Mouse (Mus musculus): ENCODE data around the gene Ninj1.

The Ninj1 gene

DNA sequence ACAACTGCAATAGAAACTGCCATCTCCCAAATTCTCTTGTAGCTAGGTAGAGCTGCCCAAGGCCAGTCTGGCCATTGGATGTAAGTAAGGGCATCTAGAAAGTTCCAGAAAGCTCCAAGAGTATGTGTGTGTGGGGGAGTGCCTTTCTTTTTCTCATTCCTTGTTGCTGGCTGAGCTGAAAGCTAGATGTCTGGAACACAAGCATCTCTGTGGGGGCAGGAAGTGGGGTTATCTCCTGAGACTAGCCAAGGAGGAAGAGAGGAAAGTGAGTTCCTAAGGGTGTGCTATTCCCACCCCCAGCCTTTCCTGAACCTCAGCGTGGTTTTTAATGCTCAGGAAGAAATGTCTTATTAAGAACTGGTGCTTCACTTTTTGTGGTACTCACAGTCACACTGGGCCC, 15.6 kb upstream of the Ninj1 start:
- DNase-seq (ENCODE audit: low spot score), result no peak

GRCm38 (mm10) chr13:49172335-49172734, 14.9 kb upstream of the Ninj1 start:
- no peak for DNase-seq (ENCODE audit: low spot score)

DNA sequence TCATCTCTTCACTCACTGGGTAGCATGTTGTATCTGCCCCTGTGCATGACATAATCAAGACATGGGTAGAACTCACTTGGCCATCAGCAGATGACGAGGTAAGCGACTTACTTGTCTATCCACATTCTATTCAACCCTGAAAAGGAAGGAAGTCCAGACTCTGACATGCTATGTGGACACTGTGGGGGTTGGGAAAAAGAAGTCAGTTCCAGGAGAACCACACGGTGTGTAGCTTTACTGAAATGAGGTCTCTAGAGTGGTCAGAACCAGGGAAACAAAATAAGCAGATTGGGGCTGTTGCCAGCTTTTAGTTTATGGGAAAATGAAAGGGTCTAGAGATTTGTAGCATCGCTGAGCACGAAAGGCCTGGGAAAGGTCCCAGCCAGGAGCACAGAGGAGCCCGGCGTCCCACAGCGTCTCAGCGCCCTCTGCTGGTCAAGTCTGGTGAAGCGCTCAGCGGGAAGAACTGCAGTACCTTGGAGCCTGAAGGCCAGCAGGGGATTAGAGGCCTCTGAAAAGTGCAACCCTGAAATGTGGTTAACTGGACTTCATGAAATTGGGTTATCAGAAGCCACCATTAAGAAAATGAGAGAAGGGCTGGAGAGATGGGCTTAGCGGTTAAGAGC, 14.2 kb upstream of the Ninj1 start:
- peak; percentile 53 for DNase-seq (ENCODE audit: low spot score)

DNA sequence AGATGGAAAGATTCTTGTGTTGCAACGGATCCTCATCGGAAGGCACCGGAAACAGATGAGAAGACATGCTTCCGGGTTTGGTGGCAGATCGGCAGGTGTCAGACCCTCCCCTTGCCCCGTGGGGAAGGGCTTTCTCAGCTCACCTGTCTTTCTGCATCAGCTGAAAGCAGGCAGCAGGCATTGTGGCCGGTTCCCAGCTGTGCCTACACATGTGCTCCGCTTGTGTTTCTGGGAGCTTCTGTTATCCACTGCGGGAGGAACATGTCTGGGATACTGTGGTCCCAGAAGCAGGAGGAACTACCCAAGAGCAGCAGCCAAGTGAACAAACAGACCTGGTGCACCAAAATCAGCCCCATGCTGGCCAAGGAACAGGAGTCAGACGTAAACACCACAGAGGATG, 11.8 kb upstream of the Ninj1 start:
- no peak for DNase-seq (ENCODE audit: low spot score)

DNA sequence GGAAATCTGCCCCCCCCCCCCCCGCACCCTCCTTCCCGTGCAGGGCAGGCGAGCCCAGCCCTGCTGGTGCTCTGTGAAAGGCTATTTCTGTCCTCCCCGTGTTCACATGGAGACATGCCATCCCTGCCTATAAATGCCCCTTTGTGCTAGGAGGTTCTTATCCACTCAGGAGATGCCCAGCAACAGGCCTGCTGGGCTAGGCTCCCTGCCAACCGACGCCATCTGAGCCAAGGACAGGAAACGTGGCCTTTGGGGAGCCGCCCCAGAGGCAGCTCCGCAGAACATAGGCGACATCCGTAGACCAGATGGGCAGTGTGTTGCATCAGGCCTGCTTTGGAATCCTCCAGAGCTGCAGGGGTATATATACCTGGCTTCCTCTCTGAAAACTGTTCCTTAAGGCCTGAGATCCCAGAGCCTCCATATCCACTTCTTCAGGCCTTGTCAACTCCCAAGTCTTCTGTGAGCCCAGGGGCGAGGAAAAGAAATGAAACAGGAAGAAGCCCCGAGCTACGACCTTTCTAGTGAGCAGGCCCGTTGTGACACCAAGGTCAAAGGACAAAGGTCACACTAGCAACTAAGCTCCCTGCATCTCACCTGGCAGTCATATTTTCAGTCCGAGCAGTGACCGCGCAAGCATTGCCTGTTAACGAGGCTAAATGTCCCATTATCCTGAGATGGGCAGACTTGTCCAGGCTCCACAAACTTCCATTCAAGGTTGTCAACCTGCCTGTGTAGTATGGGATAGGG, 8.3 kb upstream of the Ninj1 start:
- DNase-seq (ENCODE audit: low spot score), result no peak

- no peak for DNase-seq (ENCODE audit: low spot score)
Measured at GRCm38 (mm10) chr13:49180274-49180673, 7.0 kb upstream of the Ninj1 start.

GRCm38 (mm10) chr13:49180691-49181090, 6.6 kb upstream of the Ninj1 start:
- DNase-seq (ENCODE audit: low spot score), result no peak

GRCm38 (mm10) chr13:49181411-49181984, 5.8 kb upstream of the Ninj1 start:
- no peak for DNase-seq (ENCODE audit: low spot score)

DNA sequence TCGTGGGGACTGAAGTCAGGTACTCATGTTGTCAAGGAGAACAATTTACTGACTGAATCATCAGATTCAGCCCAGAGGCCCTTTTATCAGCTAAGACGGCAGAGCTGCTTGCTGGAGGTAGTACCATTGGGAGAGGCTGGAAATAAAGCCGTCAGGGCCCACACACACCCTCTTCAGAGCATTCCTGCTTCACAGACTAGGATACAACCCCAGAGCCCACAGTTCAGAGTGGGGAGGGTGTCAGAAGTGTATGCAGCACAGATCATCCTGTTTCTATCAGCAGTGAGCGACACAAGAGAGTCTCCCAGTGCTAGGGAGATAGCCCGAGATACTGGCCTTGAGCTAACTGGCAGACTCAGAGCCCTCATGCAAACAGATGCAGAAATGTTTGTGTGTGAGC, 4.1 kb upstream of the Ninj1 start:
- no peak for DNase-seq (ENCODE audit: low spot score)

DNA sequence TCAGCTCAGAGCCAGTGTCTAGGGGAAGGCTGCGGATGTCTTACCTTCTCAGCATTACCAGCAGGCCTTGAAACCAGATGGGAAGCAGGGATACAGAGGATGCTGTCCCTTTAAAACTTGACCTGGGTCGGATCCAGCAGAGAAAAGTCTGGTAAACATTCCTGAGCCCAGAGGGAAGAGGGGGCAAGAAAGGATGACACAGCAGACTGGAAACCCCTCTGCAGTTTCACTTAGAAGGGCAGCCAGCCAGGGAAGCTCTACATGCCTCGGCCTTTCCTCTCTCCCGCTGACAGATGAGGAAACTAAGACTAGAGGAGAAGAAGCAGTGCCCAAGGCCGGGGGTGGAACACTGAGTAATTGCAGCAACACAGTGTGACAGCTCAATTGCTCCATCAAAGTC, 3.6 kb upstream of the Ninj1 start:
- no peak for DNase-seq (ENCODE audit: low spot score)

- DNase-seq (ENCODE audit: low spot score), result no peak
Measured at GRCm38 (mm10) chr13:49186798-49187287, 442 bp upstream of the Ninj1 start.

GRCm38 (mm10) chr13:49188219-49188965, 1.1 kb downstream of the Ninj1 start:
- no peak for DNase-seq (ENCODE audit: low spot score)

- no peak for DNase-seq (ENCODE audit: low spot score)
Measured at GRCm38 (mm10) chr13:49188966-49189360, 1.7 kb downstream of the Ninj1 start.

- no peak for DNase-seq (ENCODE audit: low spot score)
Measured at GRCm38 (mm10) chr13:49189970-49190870, 2.9 kb downstream of the Ninj1 start.

- no peak for DNase-seq (ENCODE audit: low spot score)
Measured at GRCm38 (mm10) chr13:49190876-49191672, 3.8 kb downstream of the Ninj1 start.

GRCm38 (mm10) chr13:49191673-49192035, 4.4 kb downstream of the Ninj1 start:
- no peak for DNase-seq (ENCODE audit: low spot score)

DNA sequence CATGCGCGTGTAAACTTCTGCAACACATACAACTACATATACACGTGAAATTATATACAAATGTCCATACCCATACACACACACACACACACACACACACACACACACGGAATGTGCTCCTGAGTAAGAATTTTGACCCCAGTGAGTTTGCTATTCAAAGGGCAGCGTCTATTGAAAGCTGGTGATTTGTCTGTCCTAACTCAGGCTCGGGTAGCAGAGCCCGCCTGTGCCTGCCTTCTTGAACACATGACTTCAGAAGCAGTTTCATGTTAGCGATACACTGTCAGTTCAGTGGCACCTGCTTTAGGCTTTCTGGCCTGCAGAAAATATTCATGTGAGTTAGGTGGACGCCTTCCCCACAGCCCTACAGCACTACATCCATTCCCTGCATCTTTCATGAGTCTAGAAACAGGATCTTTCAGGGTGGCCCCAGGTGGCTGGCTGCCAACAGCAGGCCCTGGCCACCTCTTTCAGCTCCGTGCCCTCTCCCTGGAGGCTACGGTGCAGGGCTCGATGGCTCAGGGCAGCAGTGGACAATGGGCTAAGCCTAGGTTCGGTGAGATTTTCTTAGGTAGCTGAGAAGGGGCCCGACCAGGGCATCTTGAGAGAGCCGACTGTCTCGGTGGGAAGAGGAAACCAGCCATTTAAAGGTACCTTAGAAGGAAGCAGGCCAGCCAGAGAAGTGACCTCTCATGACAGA, 5.0 kb downstream of the Ninj1 start:
- DNase-seq (ENCODE audit: low spot score), result no peak

GRCm38 (mm10) chr13:49193650-49194049, 6.4 kb downstream of the Ninj1 start:
- DNase-seq (ENCODE audit: low spot score), result no peak

DNA sequence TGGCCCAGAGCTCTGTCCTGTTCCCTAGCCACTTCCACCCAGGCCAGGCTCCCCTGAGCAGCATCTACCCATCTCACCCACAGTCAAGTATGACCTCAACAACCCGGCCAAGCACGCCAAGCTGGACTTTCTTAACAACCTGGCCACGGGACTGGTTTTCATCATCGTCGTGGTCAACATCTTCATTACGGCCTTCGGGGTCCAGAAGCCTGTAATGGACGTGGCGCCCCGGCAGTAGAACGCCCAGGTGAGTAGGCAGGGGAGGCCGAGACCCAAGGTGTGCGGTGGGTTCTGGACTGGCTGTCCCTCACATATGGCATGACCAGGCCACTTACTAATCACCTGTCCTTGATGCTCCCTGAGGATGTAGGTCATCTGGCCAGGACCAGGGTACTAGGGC, 7.5 kb downstream of the Ninj1 start:
- no peak for DNase-seq (ENCODE audit: low spot score)

DNA sequence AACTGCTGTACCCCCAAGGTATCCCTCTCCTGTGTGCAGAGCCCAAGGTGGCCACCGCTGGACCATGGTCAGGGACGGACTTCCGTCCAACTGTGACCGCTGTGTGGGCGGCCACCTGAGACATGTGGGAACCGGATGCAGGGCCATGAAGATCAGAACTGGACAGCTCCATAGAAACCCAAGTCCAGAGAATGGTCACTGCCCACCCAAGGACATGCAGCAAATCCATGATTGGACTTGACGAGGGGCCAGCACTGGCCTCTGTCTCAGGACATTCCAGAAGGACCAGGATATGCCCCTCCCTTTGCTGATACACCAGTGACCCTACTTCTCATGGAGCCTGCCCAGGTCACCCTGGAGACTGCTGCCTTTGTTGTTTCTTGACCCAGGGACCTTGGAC, 8.4 kb downstream of the Ninj1 start:
- DNase-seq (ENCODE audit: low spot score), result no peak

All from spleen, adult 12 weeks (tissue).